Mouse (Mus musculus): ENCODE data around the gene Eif3l.

- TF ChIP-seq GATA1 (IDR thresholded peaks at IDR 0.05; ENCODE audit: low read length) (no peak), TAL1 (IDR thresholded peaks at IDR 0.05; ENCODE audit: low read length) (no peak)
These were observed 66.6 kb downstream of the Eif3l start for GRCm38 (mm10) chr15:79141566-79141917.
